Mouse (Mus musculus) kidney, adult 2 months (tissue): Measurements from ENCODE around the gene Gm12355.
A peak's percentile ranks its signal among the peaks of the same experiment; 100 is the strongest.
"Not testable (repeated sequence)": the region's sequence is repeated elsewhere in the genome, so short reads cannot be mapped to it uniquely, and the experiment has no call there.

Experiments used
- CTCF ChIP-seq: fragments of 200-500 bp; conservative IDR thresholded peaks from 2 replicates; pipeline ENCODE4 v1.5.1; 2011; ENCODE audit warnings: low read depth, mild to moderate bottlenecking, control low read depth, low read length, moderate library complexity, mixed read lengths; ENCODE audit not compliant: insufficient read depth, insufficient read length
- POLR2A ChIP-seq: fragments of 200-500 bp; IDR thresholded peaks from one replicate; pipeline ENCODE4 v1.6.1; 2011; ENCODE audit warnings: low read depth, low read length, control low read depth

DNA sequence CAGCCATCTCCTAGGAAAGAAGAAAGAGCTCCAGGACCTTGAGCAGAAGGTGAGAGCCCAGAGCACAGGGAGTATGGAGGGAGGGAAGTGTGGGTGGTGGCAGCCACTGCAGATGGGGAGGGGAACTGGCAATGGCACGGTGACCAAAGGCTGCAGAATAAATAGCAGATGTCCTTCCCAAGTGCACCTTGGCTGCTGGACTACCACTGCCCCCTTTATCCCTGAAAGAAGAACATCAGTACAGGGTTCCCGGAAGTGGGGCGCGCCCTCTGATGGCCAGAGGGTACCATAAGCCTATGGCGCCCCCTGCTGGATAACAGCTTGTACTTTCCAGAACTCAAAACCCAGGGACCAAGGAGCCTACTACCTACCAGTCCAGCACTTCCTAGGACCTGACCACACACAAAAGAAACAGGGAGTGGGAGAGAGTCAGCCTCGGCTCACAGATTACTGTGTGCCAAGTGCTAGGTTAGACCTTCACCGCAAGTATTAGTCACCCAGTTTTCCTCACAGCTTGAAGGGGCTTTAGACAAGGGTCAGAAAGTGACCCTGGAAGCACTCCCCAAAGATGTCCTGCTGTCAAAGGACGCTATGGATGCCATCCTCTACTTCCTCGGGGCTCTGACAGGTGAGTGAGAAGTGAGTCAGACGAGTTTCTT, 10.0 kb upstream of the Gm12355 start:
- TF ChIP-seq CTCF = peak; percentile 26
- not testable (repeated sequence) for TF ChIP-seq POLR2A
